Mouse (Mus musculus) left cerebral cortex, adult 2 months (tissue): Measurements from ENCODE around the gene Adamts2. TPM values are rescaled to one million over a fixed set of nuclear protein-coding genes. Genes with fewer than 3 reads are reported as not detected.

Experiments
- DNase-seq, 2 experiments: peaks; one replicate each; pipeline ENCODE4 v3.0.0; 2021 to 2022; ENCODE audit warnings: low spot score in 2 of 2, mixed read lengths in 1 of 2; ENCODE audit errors: extremely low spot score in 1 of 2
- H3K27ac ChIP-seq: fragments of 200-600 bp; 2 replicates; pipeline ENCODE4 v1.8.1; 2022
- H3K4me3 ChIP-seq: fragments of 200-600 bp; 2 replicates; pipeline ENCODE4 v1.8.1; 2022
- CTCF ChIP-seq: fragments of 200-600 bp; IDR thresholded peaks from 2 replicates; pipeline ENCODE4 v1.8.1; 2022; ENCODE audit warnings: antibody characterized with exemption, mild to moderate bottlenecking, moderate library complexity
- intact Hi-C: fragments of 180-260 bp; cut with DNase I; formaldehyde crosslinking; loops from one replicate; pipeline ENCODE4 v1.15.1; 2025
- total RNA-seq, 2 experiments: library from RNA; stranded (reverse); gene quantifications; 2 replicates each; pipeline ENCODE4 v1.2.3; 2021

Gene Adamts2
- total RNA-seq, 2 experiments from 2014 or later, result 10.9 to 13.0 TPM

DNA sequence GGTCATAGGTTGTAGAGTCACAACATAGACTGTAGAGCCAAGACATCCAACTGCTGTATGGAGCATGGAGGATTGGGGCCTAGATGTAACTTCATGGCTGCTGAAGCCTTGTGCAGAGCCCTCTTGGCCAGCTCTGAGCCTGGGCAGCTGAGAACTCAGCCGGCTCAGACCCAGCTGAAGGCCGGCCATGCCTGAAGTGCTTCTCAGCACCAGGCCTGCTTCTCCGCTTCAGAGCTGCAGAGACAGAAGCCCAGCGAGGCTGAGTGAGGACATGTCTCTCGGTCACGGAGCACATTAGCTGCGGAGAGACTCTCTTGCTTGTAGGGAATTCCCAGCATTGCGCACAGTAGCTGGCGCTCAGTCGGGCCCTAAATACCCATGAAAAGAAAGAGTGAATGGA is 76.8 kb downstream of the Adamts2 start:
- TF ChIP-seq CTCF, result no peak
- no peak for DNase-seq
- intact Hi-C loops, result no loop called here
- Histone ChIP-seq H3K27ac (no peak overlapping the region), H3K4me3 (no peak overlapping the region)

DNA sequence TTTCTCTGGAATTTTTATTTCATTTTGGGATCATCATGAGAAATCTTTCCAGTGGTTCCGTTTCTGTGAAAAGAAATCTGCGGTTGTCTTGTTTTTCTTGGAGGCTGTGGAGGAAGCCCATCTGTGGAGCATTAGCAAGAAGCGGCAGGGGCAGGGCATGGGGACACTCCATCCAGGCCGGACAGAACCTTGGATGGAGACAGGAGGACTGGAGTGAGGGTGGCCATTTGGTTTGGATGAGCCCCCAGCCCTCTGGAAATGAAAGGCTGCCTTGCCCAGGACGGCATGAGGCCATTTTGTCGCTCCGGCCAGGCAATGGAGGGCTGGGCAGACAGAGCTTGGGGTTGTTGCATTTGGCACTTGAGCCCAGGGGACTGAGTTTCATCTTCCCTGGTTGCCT is 80.1 kb downstream of the Adamts2 start:
- DNase-seq, result no peak
- no peak overlapping the region for H3K27ac ChIP-seq
- no peak for TF ChIP-seq CTCF
- H3K4me3 ChIP-seq, result no peak overlapping the region
- intact Hi-C loops, result no loop called here

DNA sequence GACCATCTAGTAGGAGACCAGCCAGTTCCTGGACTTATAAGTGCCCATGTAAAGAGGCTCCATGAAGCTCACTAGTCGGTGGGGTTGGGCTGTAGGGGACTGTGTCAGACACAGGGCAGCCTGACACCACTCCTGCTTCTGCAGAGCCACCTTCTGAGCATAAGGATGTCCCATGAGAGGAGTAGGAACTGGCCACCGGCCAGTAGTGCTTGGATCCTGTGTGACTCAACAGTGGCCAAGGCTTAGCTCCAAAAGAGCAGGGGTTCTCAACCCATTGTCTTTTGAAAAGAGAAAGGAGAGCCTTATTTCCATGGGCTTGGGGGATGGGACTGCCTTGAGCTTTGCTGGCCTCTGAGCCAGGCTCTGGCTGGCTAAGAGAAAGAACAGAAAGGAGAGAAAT is 81.9 kb downstream of the Adamts2 start:
- no peak for DNase-seq
- no peak overlapping the region for H3K4me3 ChIP-seq

DNA sequence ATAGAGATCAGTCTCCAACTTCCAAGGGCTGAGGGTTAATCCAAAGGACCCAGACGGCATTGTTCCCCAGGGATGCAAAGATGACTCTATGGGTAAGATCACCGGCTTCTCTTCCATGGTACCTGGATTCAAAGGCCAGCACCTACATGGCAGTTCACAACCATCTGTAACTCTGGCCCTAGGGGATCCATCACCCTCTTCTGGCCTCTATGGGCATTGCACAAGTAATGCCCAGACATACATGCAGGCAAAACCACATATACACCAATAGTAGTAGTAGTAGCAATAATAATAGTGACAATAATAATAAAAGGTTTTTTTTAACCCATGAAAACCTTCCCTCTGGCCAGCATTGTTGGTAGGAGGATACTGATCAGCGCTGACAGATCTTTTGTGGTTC is 86.7 kb downstream of the Adamts2 start:
- peak; percentile 17 for TF ChIP-seq CTCF
- H3K4me3 ChIP-seq, result no peak overlapping the region
- H3K27ac ChIP-seq, result no peak overlapping the region
- no peak for DNase-seq
- intact Hi-C loops, result no loop called here

More for the DNA sequence above, 81.9 kb downstream of the Adamts2 start:
- intact Hi-C loops, result no loop called here
- no peak overlapping the region for H3K27ac ChIP-seq
- TF ChIP-seq CTCF, result no peak

- no peak overlapping the region for H3K4me3 ChIP-seq
- no peak for TF ChIP-seq CTCF
- no peak overlapping the region for H3K27ac ChIP-seq
- intact Hi-C loops, result no loop called here
- DNase-seq, result no peak
Measured at GRCm38 (mm10) chr11:50689672-50690071, 87.8 kb downstream of the Adamts2 start.

DNA sequence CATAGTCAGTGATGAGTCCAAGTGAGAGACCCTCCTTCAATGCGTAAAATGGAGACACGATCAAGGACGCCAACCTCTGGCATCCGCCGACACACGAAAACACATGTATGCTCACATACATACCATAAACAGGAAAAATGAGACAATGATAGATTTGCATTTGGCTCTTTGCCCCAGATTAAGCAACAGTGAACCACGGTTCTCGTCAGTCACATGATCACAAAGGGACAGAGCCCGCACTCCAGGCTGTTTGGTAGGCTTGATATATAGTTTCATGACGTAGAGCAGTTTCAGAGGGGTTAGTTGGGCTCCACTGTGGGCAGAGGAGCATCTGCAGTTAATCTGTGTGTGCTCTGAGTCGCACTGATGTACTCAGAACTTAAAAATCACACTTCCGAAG is 98.1 kb downstream of the Adamts2 start:
- DNase-seq, result no peak
- no peak overlapping the region for H3K27ac ChIP-seq
- no peak overlapping the region for H3K4me3 ChIP-seq
- intact Hi-C loops, result no loop called here
- TF ChIP-seq CTCF, result no peak

GRCm38 (mm10) chr11:50700496-50700895 is 98.6 kb downstream of the Adamts2 start:
- no peak overlapping the region for H3K27ac ChIP-seq
- no peak for DNase-seq
- intact Hi-C loops, result no loop called here
- no peak for TF ChIP-seq CTCF
- no peak overlapping the region for H3K4me3 ChIP-seq

DNA sequence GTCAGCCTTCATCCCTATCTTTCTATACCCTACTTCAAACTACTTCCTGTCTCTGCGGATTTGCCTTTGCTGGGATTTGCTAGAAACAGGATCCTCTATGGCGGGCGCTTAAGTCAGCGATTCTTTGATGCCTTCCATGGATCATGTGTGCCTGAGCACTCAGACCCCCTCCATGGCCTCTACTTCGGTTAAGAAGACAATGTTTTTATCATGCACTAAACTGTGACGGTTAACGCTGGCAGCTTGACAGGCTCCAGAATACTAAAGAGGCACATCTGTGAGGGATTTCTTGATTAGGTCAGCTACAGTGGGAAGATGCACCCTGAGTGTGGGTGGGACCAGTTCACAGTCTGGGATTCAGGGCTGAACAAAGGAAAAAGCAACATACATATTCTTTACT is 101.5 kb downstream of the Adamts2 start:
- Histone ChIP-seq H3K4me3 (no peak overlapping the region), H3K27ac (no peak overlapping the region)
- TF ChIP-seq CTCF, result no peak
- intact Hi-C loops, result no loop called here
- DNase-seq, result no peak

DNA sequence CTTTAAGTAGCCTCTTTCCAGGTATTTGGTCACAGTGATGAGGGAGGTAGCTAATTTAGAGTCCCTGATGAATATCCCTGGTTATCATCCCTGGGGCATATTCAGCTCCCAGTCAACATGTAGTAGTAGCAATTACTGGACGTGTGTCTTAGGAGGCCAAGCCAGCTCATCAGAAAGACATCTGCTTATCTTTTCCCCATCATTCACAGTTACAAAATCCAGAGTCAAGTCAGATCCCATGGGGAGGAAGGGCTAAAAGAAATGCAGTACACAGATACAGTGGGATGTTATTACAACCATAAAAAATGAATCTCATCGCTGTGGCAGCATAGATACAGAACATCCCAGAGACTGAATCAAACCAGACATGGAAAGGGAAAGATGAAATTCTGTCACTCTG is 102.6 kb downstream of the Adamts2 start:
- H3K27ac ChIP-seq, result no peak overlapping the region
- no peak for DNase-seq
- no peak for TF ChIP-seq CTCF
- intact Hi-C loops, result no loop called here
- no peak overlapping the region for H3K4me3 ChIP-seq

GRCm38 (mm10) chr11:50707259-50707658 is 105.4 kb downstream of the Adamts2 start:
- no peak for TF ChIP-seq CTCF
- no peak for DNase-seq
- Histone ChIP-seq H3K4me3 (no peak overlapping the region), H3K27ac (no peak overlapping the region)
- intact Hi-C loops, result no loop called here

DNA sequence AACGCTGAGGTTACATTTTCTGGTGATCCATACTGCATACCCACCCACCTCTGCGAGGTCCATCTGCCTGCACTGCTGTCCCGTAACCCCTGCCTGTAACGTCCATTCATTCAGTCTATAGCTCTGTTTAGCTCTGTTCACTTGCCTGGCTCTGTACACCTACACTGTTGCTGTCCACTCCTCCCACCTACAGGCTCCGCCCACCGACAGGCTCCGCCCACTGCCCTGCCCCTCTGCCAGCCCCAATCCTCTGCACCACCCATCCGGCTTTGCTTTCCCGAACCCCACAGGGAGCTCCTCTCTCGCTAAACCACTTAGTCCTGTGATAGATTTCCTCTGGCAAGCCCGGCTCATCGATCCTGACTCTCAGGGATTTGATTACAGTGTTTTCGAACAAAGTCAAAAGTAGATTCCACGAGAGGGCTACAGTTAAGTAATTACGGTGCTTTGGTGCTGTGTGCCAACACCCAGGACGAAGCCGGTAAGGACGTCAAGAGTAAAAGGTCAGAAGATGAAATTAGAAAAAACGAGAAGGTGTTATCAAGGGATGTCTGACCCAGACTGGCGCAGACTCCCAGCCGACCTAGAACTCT is 111.8 kb downstream of the Adamts2 start:
- H3K4me3 ChIP-seq, result no peak overlapping the region
- TF ChIP-seq CTCF, result no peak
- no peak overlapping the region for H3K27ac ChIP-seq
- DNase-seq, result no peak
- intact Hi-C loops, result no loop called here

- intact Hi-C loops, result no loop called here
- H3K4me3 ChIP-seq, result no peak overlapping the region
- no peak for TF ChIP-seq CTCF
- DNase-seq, result no peak
- H3K27ac ChIP-seq, result no peak overlapping the region
Measured at GRCm38 (mm10) chr11:50715091-50715490, 113.2 kb downstream of the Adamts2 start.

DNA sequence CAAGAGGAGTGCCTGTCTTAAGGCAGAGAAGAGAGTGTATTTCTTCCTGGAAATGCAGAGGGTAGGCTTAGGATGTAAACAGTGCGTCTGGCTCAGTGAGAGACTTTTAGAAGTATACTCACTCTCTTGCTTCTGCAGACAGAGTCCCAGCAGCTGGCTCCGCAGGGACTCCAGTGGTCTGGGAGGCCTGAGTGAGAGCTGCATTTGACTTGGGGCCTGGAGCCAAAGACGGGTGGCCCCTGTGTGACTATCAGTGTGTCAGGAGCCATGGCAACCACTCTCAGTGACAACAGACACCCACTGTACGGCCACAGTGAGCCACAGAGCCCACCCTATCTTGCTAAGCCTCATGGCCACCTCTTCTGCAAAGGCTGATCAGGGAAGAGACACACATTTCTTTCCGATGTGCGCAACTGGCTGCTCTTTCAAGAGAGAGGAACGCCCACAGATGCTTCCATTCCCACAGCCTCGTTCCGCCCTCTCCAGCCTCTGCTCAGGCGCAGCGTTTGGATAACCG is 115.6 kb downstream of the Adamts2 start:
- DNase-seq, result peak in 1 of 2 experiments; percentile 16
- intact Hi-C loops, result no loop called here
- no peak for TF ChIP-seq CTCF
- Histone ChIP-seq H3K27ac (no peak overlapping the region), H3K4me3 (no peak overlapping the region)
